Mouse (Mus musculus) retina, adult 2 months (tissue): Measurements from ENCODE around the gene Map4.

Experiments
- DNase-seq: peaks from one replicate; pipeline ENCODE4 v3.0.0-alpha.2; 2012; ENCODE audit warnings: low read depth, low spot score

Gene Map4

DNA sequence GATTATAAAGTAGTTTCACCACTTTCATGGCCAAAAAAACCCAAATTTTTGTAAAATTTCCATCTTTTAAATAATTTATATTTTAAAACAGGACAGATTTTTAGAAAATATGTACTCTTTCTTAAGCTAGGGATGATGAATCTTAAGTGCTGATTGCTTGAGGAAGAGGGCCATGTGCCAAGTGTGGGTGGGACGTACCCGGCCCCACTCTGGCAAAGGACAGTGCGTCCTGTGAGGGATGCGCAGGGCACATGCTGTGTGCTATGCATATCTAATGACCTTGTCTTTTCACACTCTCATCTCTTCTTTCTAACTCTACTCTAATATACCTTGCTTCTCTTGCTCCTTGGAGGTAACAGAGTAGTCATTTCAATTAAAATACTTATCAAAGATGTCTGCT, 66.2 kb downstream of the Map4 start:
- DNase-seq: no peak

GRCm38 (mm10) chr9:110001946-110002345, 70.7 kb downstream of the Map4 start:
- DNase-seq: no peak

DNA sequence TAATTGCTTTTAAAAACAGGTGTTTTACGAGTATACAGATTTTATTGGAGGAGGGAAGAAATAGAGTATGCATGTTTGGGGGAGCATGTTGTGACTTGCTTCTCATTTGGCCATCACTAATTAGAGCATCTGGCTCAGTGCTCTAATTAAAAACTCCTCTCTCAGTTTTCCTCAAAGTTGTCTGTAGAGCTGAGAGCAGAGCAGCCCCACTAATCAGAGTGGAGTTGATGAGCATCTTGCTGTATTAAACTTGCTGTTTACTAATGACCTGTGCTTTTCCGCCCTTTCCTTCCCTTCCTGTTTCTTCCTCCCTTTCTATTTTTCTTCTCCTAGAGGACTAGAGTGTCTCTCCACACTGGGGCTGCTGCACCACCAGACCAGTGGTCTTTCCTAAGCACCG, 71.2 kb downstream of the Map4 start:
- DNase-seq: no peak

DNA sequence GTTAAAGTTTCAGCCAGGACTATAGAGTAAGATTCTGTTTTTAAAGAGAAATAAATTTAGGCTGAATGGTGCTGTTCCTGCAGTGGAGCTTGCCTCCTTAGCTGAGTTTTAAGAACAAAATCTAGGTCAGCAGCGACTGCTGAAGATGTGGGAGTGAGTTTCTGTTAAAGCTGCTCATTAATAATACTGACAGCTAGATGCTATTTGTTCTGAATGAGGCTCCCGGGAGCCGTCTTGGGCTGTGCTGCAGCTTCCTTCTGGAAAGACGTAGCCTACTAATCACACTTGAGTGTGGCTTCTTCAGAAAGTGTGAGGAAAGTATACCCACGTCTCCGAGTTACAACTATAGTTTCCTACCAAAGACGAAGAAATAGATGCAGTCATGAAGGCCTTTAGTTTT, 88.0 kb downstream of the Map4 start:
- DNase-seq: no peak

DNA sequence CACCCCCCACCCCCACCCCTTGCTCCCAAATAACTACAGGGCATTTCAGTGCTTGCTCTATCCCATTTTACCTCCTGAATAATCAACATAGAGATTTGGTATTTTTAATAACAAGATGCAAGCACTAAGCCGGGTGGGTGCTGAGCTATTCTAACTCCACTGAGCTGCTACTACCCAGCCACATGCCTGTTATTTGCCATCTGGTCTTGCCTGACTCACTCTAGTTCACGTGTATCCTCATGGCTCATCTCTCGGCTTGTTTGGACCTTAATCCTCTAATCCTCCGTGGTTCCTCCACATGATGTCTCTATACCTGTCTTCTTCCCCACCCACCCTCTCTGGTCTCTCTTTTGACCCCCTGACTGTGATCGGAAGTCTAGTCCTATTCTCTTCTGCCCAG, 89.1 kb downstream of the Map4 start:
- peak; percentile 46 for DNase-seq

DNA sequence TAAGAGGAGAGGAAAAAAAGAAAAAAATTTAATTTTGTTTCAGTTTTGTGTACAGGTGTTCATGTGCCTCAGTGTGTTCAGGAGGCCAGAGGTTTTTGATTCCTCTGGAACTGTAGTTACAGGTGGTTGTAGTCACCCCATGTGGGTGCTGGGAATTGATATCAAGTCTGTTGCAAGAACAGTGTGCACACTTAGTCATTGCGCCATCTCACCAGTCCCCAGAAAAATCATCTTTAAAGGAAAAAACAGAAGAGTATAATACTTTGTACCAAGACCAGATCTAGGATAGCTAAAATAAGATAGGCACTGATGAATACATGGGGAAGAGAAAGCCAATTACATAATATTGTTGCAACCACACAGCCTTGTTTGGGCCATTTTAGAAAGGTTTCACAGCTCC, 90.2 kb downstream of the Map4 start:
- DNase-seq: no peak

GRCm38 (mm10) chr9:110022151-110022550, 90.9 kb downstream of the Map4 start:
- no peak for DNase-seq

DNA sequence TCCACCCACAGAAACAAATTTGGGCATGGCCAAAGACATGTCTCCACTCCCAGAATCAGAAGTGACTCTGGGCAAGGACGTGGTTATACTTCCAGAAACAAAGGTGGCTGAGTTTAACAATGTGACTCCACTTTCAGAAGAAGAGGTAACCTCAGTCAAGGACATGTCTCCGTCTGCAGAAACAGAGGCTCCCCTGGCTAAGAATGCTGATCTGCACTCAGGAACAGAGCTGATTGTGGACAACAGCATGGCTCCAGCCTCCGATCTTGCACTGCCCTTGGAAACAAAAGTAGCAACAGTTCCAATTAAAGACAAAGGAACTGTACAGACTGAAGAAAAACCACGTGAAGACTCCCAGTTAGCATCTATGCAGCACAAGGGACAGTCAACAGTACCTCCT, 103.8 kb downstream of the Map4 start:
- no peak for DNase-seq

DNA sequence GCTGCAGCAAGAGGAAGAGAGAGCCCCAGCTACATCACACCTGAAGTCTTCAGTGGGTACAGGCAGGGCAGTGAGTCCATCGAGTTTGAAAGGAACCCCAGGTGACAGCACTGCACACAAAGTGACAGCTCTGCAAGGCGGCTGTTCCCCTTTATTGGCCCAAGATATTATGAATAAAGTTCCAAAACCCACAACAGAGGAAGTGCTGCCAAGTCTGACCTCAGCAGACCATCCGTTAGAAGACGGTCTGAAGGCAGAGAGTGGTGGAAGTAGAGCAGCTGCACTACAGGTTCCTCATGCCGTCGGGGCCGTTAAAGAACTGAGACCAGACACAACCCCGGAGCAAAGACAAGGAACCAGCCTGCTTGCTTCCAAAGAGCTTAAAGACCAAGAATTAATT, 106.6 kb downstream of the Map4 start:
- no peak for DNase-seq

- DNase-seq: no peak
Measured at GRCm38 (mm10) chr9:110038485-110038884, 107.2 kb downstream of the Map4 start.

DNA sequence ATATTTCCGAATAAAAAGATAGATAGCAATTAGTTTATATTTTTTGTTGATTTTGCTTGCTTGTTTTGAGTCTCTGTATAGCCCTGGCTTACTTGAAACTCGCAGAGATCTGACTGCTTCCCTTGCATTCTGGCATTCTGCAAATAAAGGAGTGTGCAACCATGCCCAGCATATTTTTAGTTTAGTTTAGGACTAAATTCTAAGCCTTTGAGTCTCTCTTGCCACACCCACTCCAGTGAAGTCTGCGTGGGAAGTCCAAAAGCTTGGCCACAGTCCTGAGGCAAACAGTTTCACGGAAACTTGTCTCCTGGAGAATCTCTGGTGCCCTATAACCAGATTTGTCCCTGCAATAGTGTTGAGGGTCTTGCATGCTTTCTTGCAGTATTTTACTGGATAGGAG, 113.1 kb downstream of the Map4 start:
- DNase-seq: no peak

DNA sequence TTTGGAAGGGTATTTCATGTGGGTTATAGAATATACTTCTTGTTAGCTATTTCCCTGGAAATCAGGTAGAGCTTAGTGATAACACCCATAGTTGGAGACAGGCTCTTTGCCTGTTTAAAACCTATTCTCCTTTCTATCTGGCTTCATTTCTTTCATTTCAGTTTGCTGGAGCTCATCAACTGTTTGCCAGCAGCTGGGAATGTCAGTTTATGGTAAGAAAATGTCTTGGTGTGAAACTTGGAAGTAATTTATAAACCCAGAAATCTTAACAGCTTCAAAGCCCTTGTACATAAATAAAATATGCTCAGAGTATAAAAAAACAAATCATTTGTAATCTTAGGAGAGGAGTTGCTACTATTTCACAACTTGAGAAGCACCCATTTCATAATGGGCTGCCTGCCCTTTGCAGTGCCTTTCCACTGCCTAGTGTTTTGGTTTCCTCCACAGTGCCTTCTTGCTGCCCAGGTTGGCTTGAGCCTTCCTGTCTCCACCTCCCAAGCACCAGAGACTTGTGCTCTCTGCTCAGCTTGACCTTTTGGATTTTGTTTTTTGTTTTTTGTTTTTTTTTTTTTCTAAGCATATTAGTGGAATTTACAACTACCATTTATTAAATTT, 114.6 kb downstream of the Map4 start:
- DNase-seq: no peak

- DNase-seq: no peak
Measured at GRCm38 (mm10) chr9:110047260-110047659, 116.0 kb downstream of the Map4 start.

DNA sequence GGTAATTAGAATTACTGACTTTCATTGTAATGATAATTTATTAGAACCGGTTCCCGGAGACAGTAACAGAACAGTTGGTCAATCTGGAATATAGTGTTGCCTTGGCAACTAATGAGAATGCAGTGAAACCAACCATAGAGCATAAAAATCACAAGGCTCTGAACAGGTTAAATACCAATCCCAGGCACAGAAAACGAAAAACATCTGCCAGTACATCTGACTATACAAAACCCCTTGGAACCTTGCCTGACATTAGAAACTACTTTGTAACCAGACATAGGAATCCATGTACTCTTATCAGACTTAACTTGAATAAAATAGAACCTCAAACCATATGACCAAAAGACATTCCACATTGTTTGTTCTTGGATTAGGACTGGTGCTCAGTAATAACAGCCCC, 116.6 kb downstream of the Map4 start:
- DNase-seq: no peak

DNA sequence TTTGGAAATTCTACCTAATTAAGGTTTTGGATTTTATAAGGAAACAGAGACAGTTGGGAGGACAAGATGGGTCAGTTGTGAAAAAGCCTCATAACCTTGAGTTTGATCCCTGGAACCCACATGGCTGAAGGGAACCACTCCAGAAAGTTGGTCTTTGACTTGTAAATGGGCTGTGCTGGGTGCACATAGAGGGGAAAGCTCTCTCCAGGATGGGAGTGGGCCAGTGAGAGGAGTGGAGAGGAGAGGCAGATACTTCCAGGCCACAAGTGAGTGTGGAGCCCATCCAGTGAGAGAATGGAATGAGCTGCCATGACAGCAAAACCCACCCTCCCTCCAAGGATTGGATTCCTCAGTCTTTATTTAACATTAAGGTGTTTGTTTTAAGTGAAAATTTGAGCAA, 119.9 kb downstream of the Map4 start:
- DNase-seq: no peak

- no peak for DNase-seq
Measured at GRCm38 (mm10) chr9:110051869-110052661, 120.8 kb downstream of the Map4 start.

GRCm38 (mm10) chr9:110052951-110053304, 121.7 kb downstream of the Map4 start:
- DNase-seq: no peak

DNA sequence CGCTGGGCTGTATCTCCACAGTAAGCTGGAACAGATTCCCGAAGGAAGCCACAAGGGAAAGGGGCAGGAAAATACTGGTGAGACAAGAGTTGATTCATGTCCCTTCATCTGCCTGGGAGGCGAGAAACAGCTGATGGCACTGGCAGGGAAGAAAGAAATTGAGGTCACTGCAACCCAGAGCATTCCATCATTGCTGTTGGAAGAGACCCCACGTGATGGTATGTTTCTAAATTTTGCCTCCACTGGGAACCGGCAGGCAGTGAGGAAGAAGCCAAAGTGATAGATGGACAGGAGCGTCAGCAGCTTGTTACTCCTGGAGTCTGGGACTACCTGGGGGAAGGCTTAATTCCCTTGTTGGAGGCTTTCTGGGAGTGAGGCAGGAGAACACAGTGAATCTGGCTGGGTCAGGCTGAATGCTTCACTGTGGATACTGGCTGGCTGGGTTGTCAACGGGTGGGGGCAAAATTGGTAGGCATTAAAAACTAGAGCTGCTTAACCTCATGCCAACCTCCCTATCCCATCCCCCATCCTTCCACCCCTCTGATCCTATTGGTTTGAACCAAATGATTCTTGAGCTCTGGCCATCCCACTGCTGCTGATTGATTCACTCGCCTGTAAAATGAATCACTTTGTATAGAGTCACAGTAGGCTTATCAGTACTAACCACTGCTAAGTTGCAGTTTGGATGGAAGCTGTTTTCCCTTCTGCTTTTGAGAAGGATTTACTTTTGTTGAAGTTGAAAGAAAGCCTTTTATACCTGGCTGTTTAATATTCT, 122.2 kb downstream of the Map4 start:
- peak; percentile 61 for DNase-seq

DNA sequence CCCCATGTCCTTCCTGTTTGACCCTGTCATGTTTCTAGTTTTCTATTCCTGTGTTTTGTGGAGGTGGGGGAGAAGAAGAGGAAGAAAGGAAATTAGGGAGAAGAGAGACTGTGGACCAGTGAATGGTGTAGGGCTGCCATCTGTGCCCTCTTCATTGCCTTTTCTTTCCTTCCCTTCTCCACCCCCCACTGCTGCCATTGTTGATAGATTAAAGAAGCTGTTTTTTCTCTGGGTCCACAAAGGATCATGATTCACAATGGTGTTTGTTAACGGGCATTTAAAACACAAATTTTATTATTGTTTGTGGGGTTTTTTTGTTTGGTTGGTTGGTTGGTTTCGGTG, 122.8 kb downstream of the Map4 start:
- no peak for DNase-seq

GRCm38 (mm10) chr9:110054781-110055180, 123.5 kb downstream of the Map4 start:
- DNase-seq: no peak

- DNase-seq: no peak
Measured at GRCm38 (mm10) chr9:110057200-110057599, 125.9 kb downstream of the Map4 start.

DNA sequence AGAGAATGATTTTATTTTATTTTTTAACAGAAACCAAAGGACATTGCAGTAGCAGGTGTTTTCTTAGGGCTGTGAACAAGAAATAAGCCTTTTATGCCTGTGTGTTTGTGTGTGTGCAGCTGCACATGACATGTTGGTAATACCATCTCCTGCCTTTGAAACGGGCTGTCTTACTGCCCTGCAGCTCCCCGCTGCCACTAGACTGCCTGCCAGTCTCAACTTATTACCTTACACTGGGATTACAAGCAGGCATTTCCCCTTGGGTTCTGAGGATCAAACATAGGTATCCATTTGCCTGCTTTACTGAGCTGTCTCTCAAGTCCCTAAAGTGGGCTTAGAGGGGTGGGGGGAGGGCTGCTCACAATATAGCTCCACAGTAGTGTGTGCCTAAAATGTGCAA, 129.5 kb downstream of the Map4 start:
- DNase-seq: no peak

- peak; percentile 68 for DNase-seq
Measured at GRCm38 (mm10) chr9:110062405-110062804, 131.1 kb downstream of the Map4 start.
